Mouse (Mus musculus) lung, postnatal 14 days (tissue): ENCODE measurements at regions not wholly inside any gene's neighbourhood (a gene's known extent, or its start where the extent isn't known, plus 50 kb on each side); places are given as distances from the start of the nearest gene placed in this dataset.

Experiments used
- DNase-seq: peaks from one replicate; pipeline ENCODE4 v3.0.0; 2021

- no peak for DNase-seq
These were observed 555.4 kb upstream of the Marcks start for GRCm38 (mm10) chr10:37694041-37694690.

DNA sequence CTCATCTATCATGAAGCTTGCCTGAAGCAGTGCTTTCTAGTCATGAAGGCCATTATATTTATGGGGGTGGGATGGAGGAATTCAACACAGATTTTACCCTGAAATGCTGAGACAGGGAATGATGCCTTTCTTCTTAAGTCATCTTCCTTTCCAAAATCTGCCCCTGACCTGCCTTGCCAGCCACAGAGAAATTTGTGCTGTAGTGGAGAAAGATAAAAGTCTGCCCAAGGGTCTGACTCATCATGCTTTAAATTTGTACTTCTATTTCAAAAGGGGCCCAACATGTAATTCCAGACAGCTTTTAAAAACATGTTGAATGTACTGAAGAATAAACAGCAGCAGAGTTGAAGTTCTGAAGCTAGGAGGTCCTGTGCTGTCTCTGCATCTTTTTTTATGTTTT, 554.1 kb upstream of the Marcks start:
- DNase-seq: no peak

DNA sequence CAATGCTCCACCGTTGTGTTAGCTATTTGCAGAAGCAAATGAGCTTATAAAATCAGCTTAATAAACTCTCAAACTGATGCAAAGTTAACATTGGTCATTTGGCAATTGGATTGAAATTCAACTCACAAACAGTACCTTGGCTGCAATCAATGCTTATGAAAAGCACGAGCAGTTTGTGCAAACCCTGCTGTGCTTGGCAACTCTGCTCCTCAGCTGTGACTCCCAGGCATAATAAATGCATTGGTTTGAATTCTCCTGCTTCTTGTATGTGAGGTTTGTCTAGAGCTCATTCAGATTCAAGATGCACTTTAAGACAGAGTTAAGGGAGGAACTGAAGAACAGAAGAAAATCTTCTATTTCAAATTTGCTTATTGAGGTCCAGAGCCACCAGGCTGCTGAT, 553.2 kb upstream of the Marcks start:
- DNase-seq: no peak

DNA sequence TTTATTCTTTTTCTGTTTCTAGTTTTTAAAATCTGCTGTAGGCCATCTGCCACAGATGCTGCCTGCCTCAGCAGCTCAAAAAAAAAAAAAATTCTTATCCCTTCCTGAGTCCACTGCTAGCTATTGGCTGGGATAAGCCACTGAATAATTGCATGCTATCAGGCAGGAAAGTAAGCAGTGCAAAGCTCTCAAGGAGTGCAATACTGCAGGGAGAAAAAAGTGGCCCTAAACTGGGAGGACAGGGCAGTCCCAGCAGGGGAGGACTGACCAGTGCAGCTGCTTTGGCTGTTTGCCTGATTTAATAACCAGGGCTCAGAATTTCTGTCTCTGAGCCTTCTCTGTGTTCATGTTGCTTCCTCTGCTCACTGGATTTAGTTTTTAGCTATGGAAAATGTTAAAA, 544.4 kb upstream of the Marcks start:
- no peak for DNase-seq

GRCm38 (mm10) chr10:37680601-37681000, 541.9 kb upstream of the Marcks start:
- no peak for DNase-seq

DNA sequence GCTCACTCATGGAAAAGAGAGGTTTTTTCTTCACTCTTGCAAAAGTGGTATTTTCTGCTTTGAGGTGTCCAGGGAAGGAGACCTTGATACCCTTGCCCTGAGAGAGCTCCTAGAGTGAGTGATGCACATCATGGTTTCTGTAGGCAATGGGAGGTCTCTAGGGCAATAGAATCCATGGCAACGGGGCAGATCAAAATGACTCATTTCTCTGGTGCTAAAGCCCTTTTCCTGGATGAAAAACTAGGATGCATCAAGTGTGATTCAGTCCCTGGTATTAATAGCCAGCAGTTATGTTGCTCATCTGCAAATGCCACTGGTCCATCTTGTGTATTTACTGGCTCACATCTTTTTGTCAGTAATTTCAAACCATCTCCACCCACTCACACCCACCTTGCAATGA, 539.1 kb upstream of the Marcks start:
- DNase-seq: no peak

- no peak for DNase-seq
These were observed 530.1 kb upstream of the Marcks start for GRCm38 (mm10) chr10:37668827-37669226.

GRCm38 (mm10) chr10:37667031-37667745, 528.5 kb upstream of the Marcks start:
- DNase-seq: no peak

DNA sequence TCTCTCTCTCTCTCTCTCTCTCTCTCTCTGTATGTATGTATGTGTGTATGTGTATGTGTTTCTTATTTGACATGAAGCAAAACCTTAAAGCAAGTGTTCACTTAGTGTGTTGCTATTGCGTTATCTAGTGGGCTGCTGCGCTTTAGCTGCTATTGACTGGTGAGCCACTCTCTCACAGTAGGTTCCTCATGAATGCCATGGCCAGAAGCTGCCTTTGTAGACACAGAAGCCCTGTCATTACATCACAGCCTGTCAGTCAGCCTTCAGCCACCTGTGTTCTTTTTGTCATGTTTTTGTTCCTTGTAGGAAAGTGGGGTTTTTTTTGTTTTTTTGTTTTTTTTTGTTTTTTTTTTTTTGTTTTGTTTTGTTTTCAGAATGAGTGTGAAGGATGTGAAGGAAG, 527.8 kb upstream of the Marcks start:
- DNase-seq: no peak

DNA sequence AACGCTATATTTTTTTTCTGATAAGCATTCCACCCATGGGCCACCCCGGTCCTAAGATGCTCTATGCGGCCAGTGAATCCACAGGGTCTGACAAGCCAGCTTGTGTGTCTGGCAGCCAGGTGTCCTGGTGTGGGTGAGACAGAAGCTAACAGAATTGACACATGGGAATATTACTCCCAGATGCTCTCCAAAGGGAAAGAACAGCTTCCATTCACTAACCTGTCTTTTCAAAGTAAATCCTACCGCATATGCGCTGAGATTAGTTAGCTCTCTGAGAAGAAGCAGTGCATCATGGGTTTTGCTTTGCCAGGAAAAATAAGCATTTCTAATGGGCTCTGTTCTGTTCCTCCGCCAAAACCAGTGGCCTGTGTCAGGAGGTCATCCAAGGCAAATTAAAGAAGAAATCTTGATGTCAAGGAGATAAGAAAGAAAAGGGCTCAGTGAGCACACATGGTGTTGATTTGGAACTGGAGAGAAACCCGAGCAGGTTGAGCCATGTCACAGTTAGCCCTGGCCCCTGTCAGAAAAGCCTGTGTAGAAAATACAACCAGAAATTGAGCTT, 498.4 kb upstream of the Marcks start:
- no peak for DNase-seq

GRCm38 (mm10) chr10:37636421-37636820, 497.7 kb upstream of the Marcks start:
- no peak for DNase-seq

- no peak for DNase-seq
These were observed 491.7 kb upstream of the Marcks start for GRCm38 (mm10) chr10:37630403-37630802.

GRCm38 (mm10) chr10:37627900-37628299, 489.2 kb upstream of the Marcks start:
- no peak for DNase-seq

GRCm38 (mm10) chr10:37626758-37627201, 488.1 kb upstream of the Marcks start:
- DNase-seq: no peak

DNA sequence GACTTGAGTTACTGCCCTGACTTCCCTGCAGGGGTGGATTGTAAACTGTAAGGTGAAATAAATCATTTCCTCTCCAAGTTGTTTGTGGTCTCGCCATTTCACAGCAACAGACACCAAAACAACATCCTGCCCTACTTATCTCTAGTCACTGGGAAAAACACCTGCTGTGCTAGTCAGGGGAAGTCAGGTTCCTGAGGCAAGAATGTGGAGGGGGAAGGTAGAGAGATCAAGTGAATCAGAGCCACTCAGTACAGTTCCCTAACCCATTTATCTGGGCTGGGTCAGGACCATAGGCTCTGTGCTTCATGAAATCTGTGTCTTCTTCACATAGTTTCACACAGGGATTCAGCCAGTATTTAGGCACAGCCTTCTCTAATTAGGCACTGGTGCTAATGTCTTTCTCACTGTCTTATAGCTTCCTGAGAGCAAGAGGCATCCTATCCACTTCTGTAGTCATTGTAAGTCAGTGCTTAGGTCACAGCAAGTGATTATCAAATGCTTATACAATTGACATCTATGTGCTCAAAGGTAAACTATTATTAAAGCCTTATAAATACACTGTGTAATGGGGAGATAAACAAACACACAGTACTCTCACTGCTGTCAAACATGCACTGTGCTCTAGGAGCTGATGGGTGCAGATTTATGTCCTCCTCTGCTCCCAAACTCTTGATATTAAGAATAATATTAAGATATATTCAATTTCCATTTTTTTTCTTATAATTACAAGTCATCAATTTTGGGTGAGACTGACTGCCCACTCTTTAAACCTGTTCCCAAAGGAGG, 487.4 kb upstream of the Marcks start:
- no peak for DNase-seq

DNA sequence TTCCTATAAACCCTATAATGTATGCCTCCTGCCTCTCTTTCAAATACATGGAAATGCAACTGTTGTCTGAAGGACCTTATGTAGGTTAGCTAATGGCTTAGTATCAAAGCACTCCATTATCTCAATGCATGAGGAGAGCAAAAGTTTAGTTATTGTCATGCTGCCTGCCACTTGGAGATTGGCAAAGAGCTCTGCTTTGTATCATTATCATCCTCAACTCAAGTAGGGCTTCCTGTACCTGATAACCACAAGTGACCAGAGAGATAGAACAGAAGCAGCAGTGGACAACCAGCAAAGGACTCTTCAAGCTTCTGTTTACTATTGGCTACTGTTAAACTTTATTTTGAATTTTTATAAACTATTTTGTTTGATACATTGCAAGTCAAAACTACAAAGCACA, 484.3 kb upstream of the Marcks start:
- DNase-seq: no peak

- no peak for DNase-seq
These were observed 479.9 kb upstream of the Marcks start for GRCm38 (mm10) chr10:37618606-37619005.

DNA sequence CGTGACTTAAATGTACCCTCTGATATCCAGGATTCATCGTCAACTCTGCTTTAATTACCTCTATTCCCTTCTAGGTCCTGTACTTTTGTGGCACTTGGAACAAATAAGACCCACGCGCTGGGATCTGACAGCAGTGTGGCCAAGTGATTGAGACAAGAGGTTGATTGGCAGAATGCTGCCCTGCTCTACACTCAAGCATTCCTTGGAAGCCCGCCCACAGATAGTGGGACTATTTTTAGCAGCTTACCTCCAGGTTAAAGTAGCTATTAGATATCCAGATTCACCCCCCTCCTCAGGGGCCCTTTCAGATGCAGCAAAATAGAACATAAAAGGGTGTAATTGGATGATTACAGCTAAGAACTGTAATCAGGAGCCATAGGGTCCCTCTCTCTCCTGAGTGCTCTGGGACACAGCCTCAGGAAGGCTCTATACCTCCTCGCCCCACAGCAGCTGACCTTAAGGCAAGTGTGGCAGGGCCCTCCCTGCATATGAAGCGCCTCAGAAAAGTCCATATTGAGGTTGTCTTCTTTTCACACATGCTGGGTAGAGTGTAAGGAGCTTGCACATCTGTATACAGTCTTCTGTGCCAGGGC, 479.1 kb upstream of the Marcks start:
- peak; percentile 58 for DNase-seq

GRCm38 (mm10) chr10:37615926-37616691, 477.4 kb upstream of the Marcks start:
- DNase-seq: no peak

- no peak for DNase-seq
These were observed 475.2 kb upstream of the Marcks start for GRCm38 (mm10) chr10:37613936-37614335.

DNA sequence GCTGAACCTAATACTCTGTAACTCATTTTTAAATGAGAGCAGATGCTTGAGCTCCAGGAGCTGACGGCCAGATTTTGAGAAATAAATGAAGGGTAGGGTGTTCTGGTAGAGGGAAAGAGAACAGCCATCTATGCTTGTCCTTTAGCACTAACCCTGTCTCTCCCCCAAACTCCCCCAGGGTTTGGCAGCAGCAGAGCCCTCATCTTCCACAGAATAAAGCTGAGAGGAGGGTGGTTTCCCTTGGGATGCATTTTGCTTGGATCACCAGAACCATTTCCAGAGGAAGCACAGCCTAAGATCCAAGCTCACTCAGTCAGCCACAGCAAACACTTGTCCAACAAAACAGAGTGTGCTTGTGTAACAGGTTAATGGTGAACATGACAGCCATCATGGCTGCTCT, 464.8 kb upstream of the Marcks start:
- DNase-seq: no peak

DNA sequence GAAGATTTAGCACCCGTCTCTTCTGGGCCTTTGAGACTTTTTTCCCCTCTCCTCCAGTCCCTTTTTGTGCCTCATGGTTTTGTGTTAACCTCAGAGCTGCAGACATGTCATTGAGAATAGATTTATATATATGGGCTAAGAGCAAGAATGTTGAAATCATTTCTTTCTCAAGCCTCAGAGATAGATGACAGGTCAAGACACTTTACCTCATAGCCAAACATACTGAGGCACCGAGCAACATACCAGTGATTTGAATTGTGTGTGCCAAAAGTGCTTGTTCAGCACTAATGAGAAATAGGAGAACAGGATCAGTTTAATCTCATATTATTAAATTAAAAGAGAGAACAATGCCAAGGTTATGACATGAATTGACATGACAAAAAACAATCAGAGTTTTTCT, 464.2 kb upstream of the Marcks start:
- DNase-seq: no peak
